Mouse (Mus musculus) megakaryocyte, embryonic 14.5 days (primary cell): ENCODE measurements at regions not wholly inside any gene's neighbourhood (a gene's known extent, or its start where the extent isn't known, plus 50 kb on each side); places are given as distances from the start of the nearest gene placed in this dataset.

ENCODE experiments used
- FLI1 ChIP-seq: IDR thresholded peaks from 2 replicates; pipeline ENCODE4 v1.6.1; 2012; ENCODE audit warnings: low read length, inconsistent platforms, mixed read lengths
- GATA1 ChIP-seq: IDR thresholded peaks from 3 replicates; pipeline ENCODE4 v1.6.1; 2012; ENCODE audit warnings: mixed read lengths, low read length, inconsistent platforms, borderline replicate concordance

- no peak for TF ChIP-seq GATA1
- no peak for TF ChIP-seq FLI1
Observed at GRCm38 (mm10) chr8:8751208-8751607, 60.9 kb upstream of the Arglu1 start.
